Mouse (Mus musculus) spleen, postnatal 36 days (tissue): ENCODE results near the gene Ubqln2.

Source experiments
- DNase-seq, 2 experiments: peaks; one replicate each; pipeline ENCODE4 v3.0.0; 2022; ENCODE audit warnings: low spot score in 2 of 2, mixed read lengths in 1 of 2

Ubqln2 gene

GRCm38 (mm10) chrX:153497688-153498516, at the start of gene Ubqln2:
Ubqln2 (plus strand) TSS chrX:153498227.
- peak; percentile 57 to 70 for DNase-seq

GRCm38 (mm10) chrX:153451946-153452345, 46.1 kb upstream of the Ubqln2 start:
- no peak for DNase-seq

- DNase-seq, result no peak
Observed at GRCm38 (mm10) chrX:153476760-153477248, 21.2 kb upstream of the Ubqln2 start.

- no peak for DNase-seq
Observed at GRCm38 (mm10) chrX:153492326-153492725, 5.7 kb upstream of the Ubqln2 start.

GRCm38 (mm10) chrX:153498665-153499293, 752 bp downstream of the Ubqln2 start:
- DNase-seq, result no peak

GRCm38 (mm10) chrX:153499294-153500046, 1.4 kb downstream of the Ubqln2 start:
- DNase-seq, result no peak

GRCm38 (mm10) chrX:153500047-153500345, 2.0 kb downstream of the Ubqln2 start:
- no peak for DNase-seq

- DNase-seq, result peak; percentile 7 to 27
Observed at GRCm38 (mm10) chrX:153505954-153506353, 7.9 kb downstream of the Ubqln2 start.

GRCm38 (mm10) chrX:153515491-153515890, 17.5 kb downstream of the Ubqln2 start:
- DNase-seq, result no peak

GRCm38 (mm10) chrX:153528399-153528798, 30.4 kb downstream of the Ubqln2 start:
- no peak for DNase-seq
